Mouse (Mus musculus): ENCODE results near the gene Natd1.
A peak's percentile ranks its signal among the peaks of the same experiment; 100 is the strongest.

Gene Natd1

DNA sequence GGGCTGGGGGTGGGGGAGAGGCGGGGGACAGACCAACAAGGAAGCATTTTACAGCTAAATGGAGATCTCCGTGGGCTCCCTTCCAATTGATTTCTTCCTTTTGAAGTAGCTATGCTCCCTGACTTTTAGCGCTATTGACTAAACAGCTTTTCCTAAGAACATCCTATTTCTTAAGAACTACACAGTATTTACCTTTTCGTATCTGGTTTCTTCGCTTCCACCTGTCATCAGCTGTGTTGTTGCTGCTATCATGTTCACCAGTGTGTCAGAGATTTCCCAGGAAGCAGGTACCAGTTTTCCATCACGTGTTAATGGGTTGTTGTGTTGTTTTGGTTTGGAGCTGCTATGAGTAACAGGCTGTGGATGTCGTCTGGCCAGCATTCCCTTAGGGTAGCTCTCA lies at the start of gene Natd1:
Gene Natd1, minus strand, starts transcription at position 260 of the 400 bp plus-strand sequence.
- no peak for DNase-seq (ENCODE audit: extremely low read depth, insufficient read length, low spot score)

DNA sequence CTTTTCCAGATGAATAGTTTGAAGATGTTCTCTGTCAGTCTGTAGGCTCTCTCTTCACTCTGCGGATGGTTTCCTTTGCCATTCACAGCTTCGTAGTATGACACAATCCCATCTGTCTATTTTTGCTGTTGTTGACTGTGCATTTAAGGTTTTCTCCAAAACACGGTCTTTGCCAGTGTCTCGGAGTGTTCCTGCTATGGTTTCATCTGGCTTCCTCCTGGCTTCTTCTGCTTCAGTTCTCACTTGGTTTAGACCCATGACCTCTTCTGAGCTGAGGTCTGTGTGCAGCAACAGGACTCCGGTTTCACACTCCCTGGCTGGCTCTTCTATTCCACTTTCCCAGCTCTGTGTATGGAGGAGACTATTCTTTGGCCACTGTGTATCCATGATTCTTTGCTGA lies 48.2 kb upstream of the Natd1 start:
- no peak for DNase-seq (ENCODE audit: extremely low read depth, insufficient read length, low spot score)

DNA sequence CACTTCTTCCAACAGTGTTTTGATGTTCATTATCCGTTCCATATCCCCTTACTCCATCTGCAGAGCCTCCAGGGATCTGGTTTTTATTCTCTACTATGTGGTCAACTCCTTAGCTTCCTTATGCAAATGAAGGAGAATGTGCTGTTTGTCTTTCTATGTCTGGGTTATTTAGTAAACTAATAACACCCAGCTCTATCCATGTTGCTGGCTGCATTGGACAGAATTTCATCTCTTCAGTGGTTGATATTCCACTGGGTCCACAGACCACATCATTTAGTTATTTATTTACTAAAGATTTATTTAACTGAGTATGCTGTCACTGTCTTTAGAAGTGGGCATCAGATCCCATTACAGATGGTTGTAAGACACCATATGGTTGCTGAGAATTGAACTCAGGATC lies 46.6 kb upstream of the Natd1 start:
- no peak for DNase-seq (ENCODE audit: extremely low read depth, insufficient read length, low spot score)

GRCm38 (mm10) chr11:60958948-60959347 lies 44.4 kb upstream of the Natd1 start:
- DNase-seq (ENCODE audit: extremely low read depth, insufficient read length, low spot score), result no peak

DNA sequence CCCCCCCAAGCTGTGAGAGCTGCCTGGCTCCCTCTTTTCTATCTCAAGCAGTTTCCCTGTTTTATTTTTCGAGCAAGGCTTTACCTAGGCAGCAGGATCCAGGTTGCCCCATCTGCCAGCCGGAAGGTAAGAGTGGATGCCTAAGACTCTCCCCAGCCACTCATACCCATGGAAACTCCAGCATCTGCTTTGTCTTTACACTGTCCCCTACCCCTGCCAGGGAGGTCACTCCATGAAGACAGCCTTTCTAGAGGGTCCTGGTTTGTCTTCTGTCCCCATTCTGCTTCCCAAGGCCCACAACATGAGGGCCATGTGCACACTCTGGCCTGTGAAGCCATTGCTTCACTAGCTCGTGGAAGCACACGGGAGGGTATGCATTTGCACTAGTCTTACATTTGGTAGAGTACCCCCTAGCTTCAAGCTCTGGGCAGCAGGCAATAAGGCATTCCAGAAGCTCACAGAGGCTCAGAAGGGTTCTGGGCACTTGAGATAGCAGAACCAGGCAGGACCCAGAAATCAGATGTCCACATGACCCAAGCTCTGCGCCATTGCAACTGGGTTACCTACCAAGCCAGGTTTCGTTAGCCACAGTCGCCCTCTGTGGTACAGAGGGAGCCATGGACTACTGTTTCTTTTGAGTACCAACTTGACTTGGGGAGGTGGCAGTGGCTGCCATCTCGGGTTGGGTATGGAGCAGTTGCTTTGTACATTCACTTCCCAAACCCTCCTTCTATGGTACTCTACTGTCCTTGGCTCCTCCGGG lies 41.3 kb upstream of the Natd1 start:
- no peak for DNase-seq (ENCODE audit: extremely low read depth, insufficient read length, low spot score)

GRCm38 (mm10) chr11:60954255-60955104 lies 39.9 kb upstream of the Natd1 start:
- no peak for DNase-seq (ENCODE audit: extremely low read depth, insufficient read length, low spot score)

- no peak for DNase-seq (ENCODE audit: extremely low read depth, insufficient read length, low spot score)
Measured at GRCm38 (mm10) chr11:60953803-60954202, 39.3 kb upstream of the Natd1 start.

- DNase-seq (ENCODE audit: extremely low read depth, insufficient read length, low spot score), result no peak
Measured at GRCm38 (mm10) chr11:60952986-60953385, 38.4 kb upstream of the Natd1 start.

- no peak for DNase-seq (ENCODE audit: extremely low read depth, insufficient read length, low spot score)
Measured at GRCm38 (mm10) chr11:60952362-60952761, 37.8 kb upstream of the Natd1 start.

DNA sequence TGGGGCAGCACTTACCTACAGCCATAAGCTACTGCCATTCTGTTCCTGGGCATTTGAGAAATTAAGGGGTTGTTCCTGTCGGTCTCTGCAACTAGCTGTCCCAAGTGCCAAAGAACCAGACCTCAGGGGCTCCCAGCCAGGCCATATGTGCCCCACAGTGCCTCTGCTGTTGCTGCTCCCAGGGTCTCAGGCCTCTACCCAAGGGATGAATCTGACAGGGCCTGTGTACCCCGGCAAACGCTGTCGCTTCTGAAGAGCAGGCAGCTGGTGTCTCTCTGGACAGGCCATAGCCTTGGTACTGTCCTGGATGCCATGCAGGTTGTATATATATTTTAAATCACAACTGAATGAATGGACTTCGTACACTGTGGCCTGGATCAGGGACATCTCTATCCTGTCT lies 37.3 kb upstream of the Natd1 start:
- no peak for DNase-seq (ENCODE audit: extremely low read depth, insufficient read length, low spot score)

DNA sequence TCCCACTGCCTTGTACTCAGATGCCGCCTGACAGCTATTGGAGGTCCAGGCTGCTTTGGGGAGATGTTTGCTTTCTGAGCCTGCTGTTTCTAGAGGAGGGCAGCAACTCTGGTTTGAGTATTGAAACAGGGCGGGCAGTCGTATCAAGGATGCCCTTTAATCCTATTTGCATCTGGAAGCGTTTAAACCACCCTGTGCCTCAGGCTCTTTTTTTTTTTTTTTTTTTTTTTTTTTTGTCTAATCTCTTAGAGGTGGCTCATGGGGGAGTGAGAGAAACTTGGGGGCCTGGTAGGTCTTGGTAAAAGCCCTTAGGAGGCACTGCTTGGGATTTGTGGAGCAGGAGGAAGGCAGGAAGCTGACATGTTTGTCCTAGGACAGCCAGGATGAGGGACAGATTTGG lies 30.5 kb upstream of the Natd1 start:
- DNase-seq (ENCODE audit: extremely low read depth, insufficient read length, low spot score), result no peak

DNA sequence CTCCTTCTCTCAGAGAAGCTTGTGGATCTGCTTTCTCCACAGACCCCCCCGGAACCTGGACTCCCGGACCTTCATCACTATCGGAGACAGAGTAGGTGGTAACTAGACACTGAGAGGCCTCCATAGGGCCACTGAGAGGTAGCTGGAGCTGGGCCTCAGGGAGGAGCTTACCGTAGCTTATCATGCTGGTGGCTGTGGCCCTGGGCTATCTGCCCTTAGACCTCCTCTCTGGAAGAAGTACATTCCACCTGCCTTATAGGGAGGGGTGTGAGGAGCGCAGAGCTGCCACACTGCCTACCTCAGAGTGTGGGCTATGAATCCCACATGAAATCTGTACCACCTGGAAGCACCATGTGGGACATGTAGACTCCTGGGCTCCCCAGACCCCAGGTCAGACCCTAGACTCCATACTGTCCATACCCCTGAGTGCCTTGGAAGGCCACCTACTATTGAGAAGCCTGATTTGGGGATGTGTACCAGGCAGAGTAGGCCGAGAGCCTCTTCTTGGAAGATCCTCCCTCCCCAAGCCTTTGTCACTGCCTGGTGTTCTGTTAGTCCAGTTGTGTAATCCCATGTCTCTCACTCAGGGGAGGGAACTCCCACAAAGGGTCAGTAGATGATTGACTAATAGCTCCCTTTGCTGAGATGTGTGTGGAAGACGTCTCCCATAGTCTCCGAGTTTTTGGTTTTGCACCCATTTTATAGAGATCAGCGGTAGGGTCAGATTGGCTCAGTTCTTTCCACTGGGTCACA lies 27.9 kb upstream of the Natd1 start:
- no peak for DNase-seq (ENCODE audit: extremely low read depth, insufficient read length, low spot score)

DNA sequence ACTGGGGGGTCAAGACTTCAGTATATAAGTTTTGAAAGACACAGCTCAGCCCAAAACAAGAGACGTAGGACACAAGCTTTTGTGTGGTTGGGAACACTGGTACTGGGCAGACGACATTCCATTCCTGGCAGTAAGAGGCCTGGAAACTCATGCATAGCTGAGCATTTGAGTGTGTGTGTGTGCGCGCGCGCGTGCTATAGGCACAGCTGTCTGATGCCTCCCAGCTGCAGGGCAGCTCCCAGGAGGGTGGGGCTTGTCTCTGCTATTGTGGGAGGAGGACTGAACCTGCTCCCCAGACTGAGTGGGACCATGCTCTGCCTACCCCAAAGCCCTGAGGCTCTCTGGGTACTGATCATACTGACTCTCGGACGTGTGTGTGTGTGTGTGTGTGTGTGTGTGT lies 26.8 kb upstream of the Natd1 start:
- no peak for DNase-seq (ENCODE audit: extremely low read depth, insufficient read length, low spot score)

DNA sequence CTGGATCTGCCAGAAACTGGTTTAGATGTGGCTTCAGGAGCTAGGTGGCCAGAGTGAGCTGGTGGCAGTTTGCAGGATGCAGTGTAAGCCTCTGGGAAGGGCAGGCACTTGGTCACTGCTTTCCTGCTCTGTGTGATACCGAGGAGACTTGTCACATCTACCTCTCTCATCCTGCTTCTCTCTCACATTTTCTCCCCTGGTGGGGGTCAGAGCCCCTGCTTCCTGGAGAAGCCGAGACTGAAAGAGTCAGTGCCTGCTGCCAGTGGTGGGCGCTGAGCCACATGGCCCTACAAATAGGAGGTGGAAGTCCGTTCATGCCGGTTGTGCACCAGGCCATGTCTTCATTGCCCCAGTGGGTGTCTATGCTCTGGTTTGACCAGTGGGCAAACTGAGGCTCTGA lies 26.0 kb upstream of the Natd1 start:
- no peak for DNase-seq (ENCODE audit: extremely low read depth, insufficient read length, low spot score)

GRCm38 (mm10) chr11:60939487-60939886 lies 24.9 kb upstream of the Natd1 start:
- DNase-seq (ENCODE audit: extremely low read depth, insufficient read length, low spot score), result no peak

- no peak for DNase-seq (ENCODE audit: extremely low read depth, insufficient read length, low spot score)
Measured at GRCm38 (mm10) chr11:60937611-60938010, 23.1 kb upstream of the Natd1 start.

DNA sequence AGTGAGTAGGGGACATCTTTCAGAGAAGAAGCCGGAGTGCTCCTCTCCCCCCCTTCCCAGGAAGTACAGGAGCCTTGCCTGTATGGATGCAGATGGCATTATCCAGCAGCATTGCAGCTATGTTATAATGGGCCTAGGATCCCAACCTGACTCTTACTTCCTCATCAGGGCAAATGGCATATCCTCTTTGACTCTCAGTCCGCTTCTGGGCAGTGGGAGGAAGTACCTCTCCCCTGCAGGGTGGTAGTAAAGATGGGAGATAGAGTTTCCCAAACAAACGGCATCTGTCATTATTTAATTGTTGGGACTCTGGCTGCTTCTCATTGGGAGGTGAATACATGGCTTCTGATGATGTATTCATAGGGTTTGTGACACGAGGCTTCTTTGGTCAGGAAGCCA lies 21.4 kb upstream of the Natd1 start:
- DNase-seq (ENCODE audit: extremely low read depth, insufficient read length, low spot score), result no peak

DNA sequence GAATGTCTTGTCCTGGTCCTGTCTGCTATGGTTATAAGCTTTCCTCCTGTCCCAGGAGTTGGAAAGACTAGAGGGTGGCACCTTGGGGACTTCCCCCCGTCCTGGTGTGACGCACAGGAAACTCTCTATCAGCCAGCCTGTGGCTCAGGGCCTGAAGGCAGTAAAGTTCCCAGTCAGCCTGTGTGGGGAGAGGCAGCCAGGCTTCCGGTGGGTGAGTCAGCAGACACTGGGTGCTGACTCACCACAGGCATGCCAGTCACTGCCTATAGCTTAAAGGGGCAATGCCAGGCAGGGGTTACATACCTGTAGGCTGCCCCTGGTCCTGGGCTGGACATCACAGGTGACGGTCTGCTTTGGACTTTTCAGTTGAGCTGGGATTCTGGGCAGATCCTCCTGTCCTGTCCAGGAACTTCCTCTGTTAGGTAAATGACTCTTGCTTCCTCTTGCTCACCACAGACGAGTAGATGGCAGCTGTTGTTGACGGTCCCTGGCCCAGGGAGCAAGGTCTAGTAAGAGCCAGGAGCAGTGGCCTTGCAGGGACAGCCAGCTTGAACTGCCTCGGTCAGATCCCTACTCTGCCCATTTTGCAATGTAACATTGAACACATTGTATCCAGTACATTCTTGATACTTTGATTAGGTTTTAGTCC lies 20.9 kb upstream of the Natd1 start:
- peak; percentile 87 for DNase-seq (ENCODE audit: extremely low read depth, insufficient read length, low spot score)

GRCm38 (mm10) chr11:60934795-60935194 lies 20.2 kb upstream of the Natd1 start:
- no peak for DNase-seq (ENCODE audit: extremely low read depth, insufficient read length, low spot score)

GRCm38 (mm10) chr11:60933178-60933930 lies 18.8 kb upstream of the Natd1 start:
- DNase-seq (ENCODE audit: extremely low read depth, insufficient read length, low spot score), result peak; percentile 84
